Mouse (Mus musculus) thymus, adult 2 months (tissue): Measurements from ENCODE around the gene Atp13a3.

ENCODE experiments used
- CTCF ChIP-seq: fragments of 200-500 bp; IDR thresholded peaks from 2 replicates; pipeline ENCODE4 v1.5.1; 2012; ENCODE audit warnings: mild to moderate bottlenecking, control low read depth, low read length, moderate library complexity, borderline replicate concordance; ENCODE audit not compliant: control insufficient read depth, poor library complexity, insufficient read depth; ENCODE audit errors: extremely low read depth
- POLR2A ChIP-seq: fragments of 200-500 bp; IDR thresholded peaks from 2 replicates; pipeline ENCODE4 v1.6.1; 2012; ENCODE audit warnings: mild to moderate bottlenecking, low read length, control low read depth, moderate library complexity; ENCODE audit not compliant: control insufficient read depth, poor library complexity, insufficient read depth; ENCODE audit errors: extremely low read depth

DNA sequence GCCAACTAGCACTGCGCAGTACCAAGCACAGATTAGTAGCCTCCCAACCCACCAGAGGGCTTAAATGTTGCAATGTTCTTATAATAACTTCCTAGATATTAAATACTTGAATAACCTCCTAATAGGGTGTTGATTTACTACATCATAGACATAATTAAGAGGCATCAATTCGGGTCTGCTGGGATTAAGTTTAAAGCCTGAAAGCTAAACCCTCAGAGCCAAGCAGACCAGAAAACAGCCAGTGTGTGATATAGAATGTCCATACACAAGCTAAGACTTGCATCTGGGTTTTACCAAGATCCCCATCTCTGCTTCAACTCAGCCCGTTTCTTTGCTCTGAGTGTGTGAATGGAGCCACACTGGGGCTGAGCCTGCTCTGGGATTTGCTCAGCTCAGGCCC lies 2.2 kb downstream of the Atp13a3 start:
- TF ChIP-seq POLR2A, result no peak
- no peak for TF ChIP-seq CTCF
